Mouse (Mus musculus) CH12.LX (cell line): Measurements from ENCODE around the gene Olfr309. TPM values are rescaled to one million over a fixed set of nuclear protein-coding genes. Genes with fewer than 3 reads are reported as not detected.

Experiments used
- DNase-seq: peaks from one replicate; pipeline ENCODE4 v3.0.0-alpha.2; 2013; ENCODE audit errors: extremely low read depth
- H3K27ac ChIP-seq: 2 replicates; pipeline ENCODE4 v1.5.1; 2012; ENCODE audit warnings: low read depth, mild to moderate bottlenecking, control low read depth, moderate library complexity; ENCODE audit not compliant: insufficient read depth
- H3K27me3 ChIP-seq: replicated peaks from 2 replicates; pipeline ENCODE3; 2012; ENCODE audit warnings: inconsistent platforms
- H3K36me3 ChIP-seq, 2 experiments: replicated peaks in 1 of 2; 2 replicates each; pipeline versions ENCODE3 to v1.6.1; 2012; ENCODE audit warnings: inconsistent platforms in 1 of 2, low read length in 1 of 2, mild to moderate bottlenecking in 1 of 2, mixed read lengths in 1 of 2, moderate library complexity in 1 of 2; ENCODE audit not compliant: control insufficient read depth in 1 of 2, insufficient read depth in 1 of 2
- H3K4me1 ChIP-seq, 2 experiments: 2 replicates each; pipeline ENCODE4 v1.6.1; 2012; ENCODE audit warnings: inconsistent platforms in 1 of 2, moderate library complexity in 1 of 2; ENCODE audit not compliant: insufficient read depth in 2 of 2, control insufficient read depth in 1 of 2
- H3K4me2 ChIP-seq: 2 replicates; pipeline ENCODE4 v1.6.1; 2012; ENCODE audit warnings: low read depth, mild to moderate bottlenecking, control low read depth; ENCODE audit not compliant: poor library complexity, insufficient read depth, severe bottlenecking
- H3K4me3 ChIP-seq, 3 experiments: fragments of 150-350 bp in 1 of 3; sonication (generic) in 1 of 3; replicated peaks in 1 of 3; 2 replicates each; pipeline versions ENCODE3 to v1.5.1; 2011 to 2012; ENCODE audit warnings: low read depth in 2 of 3, low read length in 2 of 3, mild to moderate bottlenecking in 2 of 3, moderate library complexity in 2 of 3, control low read depth in 1 of 3, improper control_type of control experiment in 1 of 3, inconsistent platforms in 1 of 3, mixed read lengths in 1 of 3; ENCODE audit not compliant: poor library complexity in 1 of 3
- H3K79me2 ChIP-seq: replicated peaks from 2 replicates; pipeline ENCODE4 v1.6.1; 2012; ENCODE audit warnings: mild to moderate bottlenecking, moderate library complexity; ENCODE audit not compliant: control insufficient read depth, poor library complexity, insufficient read depth, severe bottlenecking; ENCODE audit errors: extremely low read depth
- H3K9ac ChIP-seq: 2 replicates; pipeline ENCODE4 v1.6.1; 2012; ENCODE audit warnings: low read depth, mild to moderate bottlenecking, control low read depth, moderate library complexity; ENCODE audit not compliant: insufficient read depth
- H3K9me3 ChIP-seq: replicated peaks from 2 replicates; pipeline ENCODE3; 2012; ENCODE audit warnings: low read length, inconsistent platforms, mixed read lengths
- BHLHE40 ChIP-seq: IDR thresholded peaks from 2 replicates; pipeline ENCODE4 v1.6.1; 2011; ENCODE audit warnings: mild to moderate bottlenecking, low read depth, low read length, improper control_type of control experiment
- CHD2 ChIP-seq: IDR thresholded peaks from 2 replicates; pipeline ENCODE4 v1.6.1; 2011; ENCODE audit warnings: low read length, improper control_type of control experiment
- ELF1 ChIP-seq: IDR thresholded peaks from 2 replicates; pipeline ENCODE4 v1.6.1; 2014; ENCODE audit warnings: low read depth, mild to moderate bottlenecking, inconsistent platforms, low read length, improper control_type of control experiment
- GABPA ChIP-seq: IDR thresholded peaks from 2 replicates; pipeline ENCODE4 v1.6.1; 2012; ENCODE audit warnings: low read depth, low read length, improper control_type of control experiment, inconsistent platforms; ENCODE audit not compliant: insufficient replicate concordance
- MAX ChIP-seq: IDR thresholded peaks from 2 replicates; pipeline ENCODE4 v1.6.1; 2011; ENCODE audit warnings: low read length, improper control_type of control experiment
- MEF2A ChIP-seq: IDR thresholded peaks from 2 replicates; pipeline ENCODE4 v1.6.1; 2014; ENCODE audit warnings: low read depth, mild to moderate bottlenecking, inconsistent platforms, low read length, improper control_type of control experiment, borderline replicate concordance
- MXI1 ChIP-seq: IDR thresholded peaks from 2 replicates; pipeline ENCODE4 v1.6.1; 2011; ENCODE audit warnings: mild to moderate bottlenecking, low read depth, low read length, improper control_type of control experiment
- MYC ChIP-seq: IDR thresholded peaks from 2 replicates; pipeline ENCODE4 v1.6.1; 2011; ENCODE audit warnings: low read depth, mild to moderate bottlenecking, improper control_type of control experiment, low read length
- NELFE ChIP-seq: IDR thresholded peaks from 2 replicates; pipeline ENCODE4 v1.6.1; 2011; ENCODE audit warnings: low read depth, low read length, improper control_type of control experiment
- NRF1 ChIP-seq: IDR thresholded peaks from 2 replicates; pipeline ENCODE4 v1.6.1; 2014; ENCODE audit warnings: low read depth, mild to moderate bottlenecking, inconsistent platforms, low read length, improper control_type of control experiment, moderate library complexity
- PAX5 ChIP-seq: IDR thresholded peaks from 2 replicates; pipeline ENCODE4 v1.6.1; 2012; ENCODE audit warnings: low read length, inconsistent platforms, mixed read lengths
- POLR2A ChIP-seq: IDR thresholded peaks from 2 replicates; pipeline ENCODE4 v1.6.1; 2011; ENCODE audit warnings: low read depth, mild to moderate bottlenecking, improper control_type of control experiment, low read length
- POLR2AphosphoS2 ChIP-seq: IDR thresholded peaks from 2 replicates; pipeline ENCODE4 v1.6.1; 2011; ENCODE audit warnings: low read depth, low read length, improper control_type of control experiment
- RAD21 ChIP-seq: IDR thresholded peaks from 2 replicates; pipeline ENCODE4 v1.6.1; 2011; ENCODE audit warnings: low read depth, mild to moderate bottlenecking, low read length, improper control_type of control experiment, moderate library complexity
- SIN3A ChIP-seq: IDR thresholded peaks from 2 replicates; pipeline ENCODE4 v1.6.1; 2012; ENCODE audit warnings: low read length, improper control_type of control experiment, inconsistent platforms
- TCF12 ChIP-seq: IDR thresholded peaks from 2 replicates; pipeline ENCODE4 v1.6.1; 2014; ENCODE audit warnings: low read depth, mild to moderate bottlenecking, inconsistent platforms, low read length, improper control_type of control experiment
- UBTF ChIP-seq: IDR thresholded peaks from 2 replicates; pipeline ENCODE4 v1.6.1; 2012; ENCODE audit warnings: low read depth, mild to moderate bottlenecking, inconsistent platforms, low read length, improper control_type of control experiment, moderate library complexity
- ZMIZ1 ChIP-seq: IDR thresholded peaks from 2 replicates; pipeline ENCODE4 v1.6.1; 2012; ENCODE audit warnings: low read depth, mild to moderate bottlenecking, inconsistent platforms, low read length, improper control_type of control experiment
- ZNF384 ChIP-seq: IDR thresholded peaks from 2 replicates; pipeline ENCODE4 v1.6.1; 2012; ENCODE audit warnings: low read depth, low read length, improper control_type of control experiment, inconsistent platforms
- dilution Hi-C: fragments of 300-500 bp; cut with MboI; formaldehyde crosslinking; loops from 2 replicates; pipeline ENCODE4 v1.14.3; 2020; ENCODE audit warnings: low sequenced_read_pairs; ENCODE audit not compliant: extremely low pct_unique_long_range_greater_than_20kb, extremely low pct_ligation_motif_present
- in situ Hi-C: fragments of 300-500 bp; cut with MboI; formaldehyde crosslinking; loops from 3 replicates; pipeline ENCODE4 v1.14.3; 2019; ENCODE audit warnings: low sequenced_read_pairs, low pct_ligation_motif_present, low pct_unique_long_range_greater_than_20kb, mixed read lengths
- polyA plus RNA-seq: library from polyadenylated mRNA; unstranded; fragments of >175 nt; gene quantifications from 2 replicates; pipeline ENCODE4 v1.2.1, GENCODE M21; 2012; ENCODE audit warnings: low read depth; ENCODE audit not compliant: insufficient read length
- total RNA-seq, 2 experiments: library from RNA; depleted of rRNA; stranded (reverse); fragments of 300-350 nt in 1 of 2; fragments of >200 nt in 1 of 2; gene quantifications; 2 replicates each; pipeline ENCODE4 v1.2.3; 2012 to 2014

Gene Olfr309
- total and polyA plus RNA-seq, 3 experiments = not detected

DNA sequence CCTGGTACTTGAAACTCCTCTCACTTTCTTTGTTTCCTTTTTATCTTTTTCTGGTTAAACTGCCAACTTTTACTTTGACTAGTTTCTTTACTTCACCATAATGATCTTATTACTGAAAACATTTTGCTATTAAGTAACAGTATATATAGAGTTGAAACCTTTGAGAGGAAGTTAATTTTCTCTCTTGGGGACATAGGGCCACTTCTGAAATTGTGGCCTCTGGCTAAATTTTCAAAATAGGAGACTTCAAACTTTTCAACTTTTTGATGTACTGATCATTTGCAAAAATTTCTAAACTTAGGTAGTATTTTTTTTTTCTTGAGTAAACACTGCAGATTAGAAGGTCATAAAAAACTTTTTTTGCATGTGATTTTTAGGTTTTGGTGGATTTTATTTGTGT lies 12.0 kb upstream of the Olfr309 start, which contains the start of gene Olfr308:
TSS of gene Olfr308 (minus strand) at position 101 of the 400 bp plus-strand sequence.
- Histone ChIP-seq H3K4me3 (no peak within 1 kb of the TSS), H3K36me3 (no peaks in the 10 kb centered on the region), H3K27ac (no peak within 1 kb of the TSS), H3K9ac (no peak within 1 kb of the TSS), H3K4me1 (no peaks in the 10 kb centered on the region), H3K27me3 (no peaks in the 10 kb centered on the region)
- TF ChIP-seq UBTF = no peak
- no peak for TF ChIP-seq MAX
- no peak for TF ChIP-seq PAX5
- TF ChIP-seq RAD21 = no peak
- no peak for TF ChIP-seq NRF1
- no peak for TF ChIP-seq ZNF384
- TF ChIP-seq POLR2AphosphoS2 = no peak
- no peak for TF ChIP-seq GABPA
- TF ChIP-seq MEF2A = no peak
- TF ChIP-seq NELFE = no peak
- TF ChIP-seq BHLHE40 = no peak
- TF ChIP-seq MXI1 = no peak
- TF ChIP-seq MYC = no peak
- no peak for TF ChIP-seq ELF1
- no peak for TF ChIP-seq POLR2A
- TF ChIP-seq CHD2 = no peak
- no peak for TF ChIP-seq TCF12
- TF ChIP-seq SIN3A = no peak
- no peak for TF ChIP-seq ZMIZ1
- TF ChIP-seq, all 38 proteins: peak for 0
- peaks cover 26% of the 10 kb centered on the region for H3K9me3 ChIP-seq
- H3K4me2 ChIP-seq = no peak within 1 kb of the TSS
- no peak for DNase-seq
- dilution Hi-C loops = no loop called here
- no peaks in the 10 kb centered on the region for H3K79me2 ChIP-seq
- in situ Hi-C loops = no loop called here

DNA sequence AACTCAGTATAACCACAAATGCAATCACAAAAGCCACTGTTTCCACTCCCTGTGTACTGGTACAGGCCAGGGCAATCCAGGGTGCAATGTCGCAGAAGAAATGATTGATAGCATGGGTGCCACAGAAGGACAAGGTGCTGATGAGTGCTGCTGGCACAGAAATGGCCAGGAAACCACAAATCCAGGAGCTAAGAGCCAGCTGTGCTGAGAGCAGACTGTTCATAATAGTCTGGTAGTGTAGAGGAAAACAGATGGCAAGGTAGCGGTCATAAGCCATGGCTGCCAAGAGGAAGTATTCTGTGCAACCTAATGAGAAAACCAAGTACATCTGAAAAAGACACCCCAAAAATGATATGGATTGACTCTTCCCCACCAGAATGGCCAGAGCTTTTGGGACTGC lies 7.8 kb upstream of the Olfr309 start:
- H3K27me3 ChIP-seq = no peaks in the 10 kb centered on the region
- H3K79me2 ChIP-seq = no peaks in the 10 kb centered on the region
- peaks cover 13% of the 10 kb centered on the region for H3K9me3 ChIP-seq
- no peak overlapping the region for H3K9ac ChIP-seq
- H3K4me1 ChIP-seq = no peaks in the 10 kb centered on the region
- dilution Hi-C loops = no loop called here
- no peak for DNase-seq
- H3K4me3 ChIP-seq = no peak overlapping the region
- in situ Hi-C loops = no loop called here
- no peak overlapping the region for H3K27ac ChIP-seq
- no peaks in the 10 kb centered on the region for H3K36me3 ChIP-seq
- no peak for TF ChIP-seq GABPA
- TF ChIP-seq SIN3A = no peak
- no peak for TF ChIP-seq CHD2
- TF ChIP-seq ELF1 = no peak
- H3K4me2 ChIP-seq = no peak overlapping the region
